Mouse (Mus musculus): ENCODE results near the gene Arhgap32. TPM values are rescaled to one million over a fixed set of nuclear protein-coding genes. Genes with fewer than 3 reads are reported as not detected.
A peak's percentile ranks its signal among the peaks of the same experiment; 100 is the strongest.

Arhgap32 gene
- polyA plus RNA-seq, 1 experiment from 2014 or later = 4.1 TPM

- peak overlapping the region; percentile 32 for H3K4me2 ChIP-seq (ENCODE audit: low read length)
- 21% methylated on average over 4 of the region's 4 CpGs for WGBS
Observed at GRCm38 (mm10) chr9:32224937-32225336, 109.0 kb downstream of the Arhgap32 start.

GRCm38 (mm10) chr9:32225584-32225983 is 109.6 kb downstream of the Arhgap32 start:
- H3K27me3 ChIP-seq (ENCODE audit: control insufficient read depth, insufficient read depth, low read length) = no peaks in the 10 kb centered on the region
- H3K4me1 ChIP-seq (ENCODE audit: control insufficient read depth in 2 of 2, insufficient read depth in 2 of 2, low read length in 2 of 2) = peaks cover 14 to 44% of the 10 kb centered on the region in 2 experiments
- H3K4me3 ChIP-seq (ENCODE audit: control insufficient read depth in 1 of 2, insufficient read depth in 1 of 2, low read depth in 1 of 2, low read length in 2 of 2) = no peak overlapping the region
- H3K27ac ChIP-seq (replicated peaks in 1 of 2; ENCODE audit: control insufficient read depth in 1 of 2, insufficient read depth in 1 of 2, low read depth in 2 of 2, low read length in 2 of 2) = no peak overlapping the region
- no peaks in the 10 kb centered on the region for H3K9me3 ChIP-seq (ENCODE audit: control insufficient read depth, low read length)
- no peak overlapping the region for H3K9ac ChIP-seq (ENCODE audit: low read length)
- 37% methylated on average over 1 of the region's 1 CpGs for WGBS
- ATAC-seq (ENCODE audit: insufficient number of reproducible peaks, insufficient read depth, low FRiP score, low read depth) = no peak
- no peak overlapping the region for H3K4me2 ChIP-seq (ENCODE audit: low read length)
- no peaks in the 10 kb centered on the region for H3K36me3 ChIP-seq (ENCODE audit: control insufficient read depth, insufficient read depth, low read length)

More at GRCm38 (mm10) chr9:32224937-32225336, 109.0 kb downstream of the Arhgap32 start:
- no peaks in the 10 kb centered on the region for H3K9me3 ChIP-seq (ENCODE audit: control insufficient read depth, low read length)
- no peaks in the 10 kb centered on the region for H3K27me3 ChIP-seq (ENCODE audit: control insufficient read depth, insufficient read depth, low read length)
- H3K4me1 ChIP-seq (ENCODE audit: control insufficient read depth in 2 of 2, insufficient read depth in 2 of 2, low read length in 2 of 2) = peaks cover 14 to 44% of the 10 kb centered on the region in 2 experiments
- H3K27ac ChIP-seq (replicated peaks in 1 of 2; ENCODE audit: control insufficient read depth in 1 of 2, insufficient read depth in 1 of 2, low read depth in 2 of 2, low read length in 2 of 2) = no peak overlapping the region
- ATAC-seq (ENCODE audit: insufficient number of reproducible peaks, insufficient read depth, low FRiP score, low read depth) = no peak
- no peaks in the 10 kb centered on the region for H3K36me3 ChIP-seq (ENCODE audit: control insufficient read depth, insufficient read depth, low read length)
- H3K9ac ChIP-seq (ENCODE audit: low read length) = 0 out of 2 replicates have a peak overlapping the region, but pooled peaks have one; percentile 16
- no peak overlapping the region for H3K4me3 ChIP-seq (ENCODE audit: control insufficient read depth in 1 of 2, insufficient read depth in 1 of 2, low read depth in 1 of 2, low read length in 2 of 2)

DNA sequence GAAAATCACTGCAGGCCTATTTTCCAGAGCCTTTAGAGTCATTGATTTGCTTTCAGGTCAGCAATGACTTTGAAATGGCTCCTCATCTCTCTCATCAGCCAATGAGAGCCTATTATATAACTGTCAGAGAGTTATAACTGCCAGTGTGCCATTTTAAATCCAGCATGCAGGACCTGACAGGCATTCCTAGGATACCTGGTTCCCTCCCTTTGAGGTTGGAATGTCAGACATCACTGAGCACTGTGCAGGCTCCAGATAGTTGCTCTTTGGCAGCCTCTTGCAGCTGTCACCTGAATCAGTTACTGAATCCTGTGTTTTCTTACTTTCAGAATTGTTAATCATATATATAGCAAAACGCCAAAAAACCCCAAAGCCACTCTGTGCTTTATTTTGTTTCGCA is 111.1 kb downstream of the Arhgap32 start:
- Histone ChIP-seq H3K9ac (ENCODE audit: low read length) (no peak overlapping the region), H3K4me1 (ENCODE audit: control insufficient read depth in 2 of 2, insufficient read depth in 2 of 2, low read length in 2 of 2) (peaks cover 14 to 44% of the 10 kb centered on the region in 2 experiments), H3K9me3 (ENCODE audit: control insufficient read depth, low read length) (no peaks in the 10 kb centered on the region), H3K27ac (replicated peaks in 1 of 2; ENCODE audit: control insufficient read depth in 1 of 2, insufficient read depth in 1 of 2, low read depth in 2 of 2, low read length in 2 of 2) (peak overlapping the region; percentile 47 to 73), H3K36me3 (ENCODE audit: control insufficient read depth, insufficient read depth, low read length) (no peaks in the 10 kb centered on the region), H3K4me2 (ENCODE audit: low read length) (no peak overlapping the region), H3K4me3 (ENCODE audit: control insufficient read depth in 1 of 2, insufficient read depth in 1 of 2, low read depth in 1 of 2, low read length in 2 of 2) (no peak overlapping the region), H3K27me3 (ENCODE audit: control insufficient read depth, insufficient read depth, low read length) (no peaks in the 10 kb centered on the region)
- WGBS = 51% methylated on average over 2 of the region's 2 CpGs
- no peak for ATAC-seq (ENCODE audit: insufficient number of reproducible peaks, insufficient read depth, low FRiP score, low read depth)

DNA sequence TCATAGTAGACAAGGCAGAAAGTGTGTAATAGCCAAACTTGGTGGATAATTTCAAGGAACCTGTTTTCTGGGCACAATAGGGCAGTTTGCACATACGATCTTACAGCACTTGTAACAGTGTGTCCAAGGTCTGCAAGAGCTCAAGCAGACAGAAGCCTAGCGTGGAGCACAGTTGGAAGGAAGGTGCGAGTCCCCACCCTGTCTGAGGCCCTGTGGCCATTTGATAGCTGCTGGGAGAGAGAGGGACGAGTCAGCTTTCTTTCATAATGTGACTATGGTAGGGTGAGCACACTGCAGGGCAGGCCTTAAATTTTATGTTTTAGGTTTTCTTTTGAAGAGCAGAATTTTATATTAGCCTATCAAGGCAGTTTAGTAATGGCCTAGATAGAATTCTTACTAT is 117.7 kb downstream of the Arhgap32 start:
- Histone ChIP-seq H3K4me1 (ENCODE audit: control insufficient read depth in 2 of 2, insufficient read depth in 2 of 2, low read length in 2 of 2) (peaks cover 0 to 3% of the 10 kb centered on the region in 2 experiments; a peak in 2 of 4 replicates), H3K4me3 (ENCODE audit: control insufficient read depth in 1 of 2, insufficient read depth in 1 of 2, low read depth in 1 of 2, low read length in 2 of 2) (no peak overlapping the region), H3K4me2 (ENCODE audit: low read length) (no peak overlapping the region), H3K36me3 (ENCODE audit: control insufficient read depth, insufficient read depth, low read length) (no peaks in the 10 kb centered on the region), H3K27me3 (ENCODE audit: control insufficient read depth, insufficient read depth, low read length) (no peaks in the 10 kb centered on the region), H3K27ac (replicated peaks in 1 of 2; ENCODE audit: control insufficient read depth in 1 of 2, insufficient read depth in 1 of 2, low read depth in 2 of 2, low read length in 2 of 2) (no peak overlapping the region), H3K9me3 (ENCODE audit: control insufficient read depth, low read length) (no peaks in the 10 kb centered on the region), H3K9ac (ENCODE audit: low read length) (no peak overlapping the region)
- ATAC-seq (ENCODE audit: insufficient number of reproducible peaks, insufficient read depth, low FRiP score, low read depth) = no peak
- whole genome bisulfite sequencing = 75% methylated on average over 4 of the region's 4 CpGs

- no peak for ATAC-seq (ENCODE audit: insufficient number of reproducible peaks, insufficient read depth, low FRiP score, low read depth)
- Histone ChIP-seq H3K36me3 (ENCODE audit: control insufficient read depth, insufficient read depth, low read length) (0 out of 2 replicates have a peak, but pooled peaks cover 4% of the 10 kb centered on the region), H3K4me1 (ENCODE audit: control insufficient read depth in 2 of 2, insufficient read depth in 2 of 2, low read length in 2 of 2) (no peaks in the 10 kb centered on the region; a peak in 1 of 4 replicates), H3K27ac (replicated peaks in 1 of 2; ENCODE audit: control insufficient read depth in 1 of 2, insufficient read depth in 1 of 2, low read depth in 2 of 2, low read length in 2 of 2) (no peak overlapping the region), H3K27me3 (ENCODE audit: control insufficient read depth, insufficient read depth, low read length) (no peaks in the 10 kb centered on the region), H3K9me3 (ENCODE audit: control insufficient read depth, low read length) (no peaks in the 10 kb centered on the region), H3K4me2 (ENCODE audit: low read length) (no peak overlapping the region), H3K9ac (ENCODE audit: low read length) (no peak overlapping the region), H3K4me3 (ENCODE audit: control insufficient read depth in 1 of 2, insufficient read depth in 1 of 2, low read depth in 1 of 2, low read length in 2 of 2) (no peak overlapping the region)
- WGBS = 91% methylated on average over 3 of the region's 3 CpGs
Observed at GRCm38 (mm10) chr9:32234767-32235489, 119.0 kb downstream of the Arhgap32 start.

GRCm38 (mm10) chr9:32238899-32239298 is 123.0 kb downstream of the Arhgap32 start:
- no peak overlapping the region for H3K4me3 ChIP-seq (ENCODE audit: control insufficient read depth in 1 of 2, insufficient read depth in 1 of 2, low read depth in 1 of 2, low read length in 2 of 2)
- H3K27me3 ChIP-seq (ENCODE audit: control insufficient read depth, insufficient read depth, low read length) = no peaks in the 10 kb centered on the region
- ATAC-seq (ENCODE audit: insufficient number of reproducible peaks, insufficient read depth, low FRiP score, low read depth) = no peak
- no peak overlapping the region for H3K27ac ChIP-seq (replicated peaks in 1 of 2; ENCODE audit: control insufficient read depth in 1 of 2, insufficient read depth in 1 of 2, low read depth in 2 of 2, low read length in 2 of 2)
- H3K9ac ChIP-seq (ENCODE audit: low read length) = no peak overlapping the region
- H3K4me2 ChIP-seq (ENCODE audit: low read length) = no peak overlapping the region
- peaks cover 0 to under 1% of the 10 kb centered on the region in 2 experiments; a peak in 2 of 4 replicates for H3K4me1 ChIP-seq (ENCODE audit: control insufficient read depth in 2 of 2, insufficient read depth in 2 of 2, low read length in 2 of 2)
- H3K9me3 ChIP-seq (ENCODE audit: control insufficient read depth, low read length) = no peaks in the 10 kb centered on the region
- WGBS = 91% methylated on average over 10 of the region's 10 CpGs
- 0 out of 2 replicates have a peak, but pooled peaks cover 4% of the 10 kb centered on the region for H3K36me3 ChIP-seq (ENCODE audit: control insufficient read depth, insufficient read depth, low read length)

DNA sequence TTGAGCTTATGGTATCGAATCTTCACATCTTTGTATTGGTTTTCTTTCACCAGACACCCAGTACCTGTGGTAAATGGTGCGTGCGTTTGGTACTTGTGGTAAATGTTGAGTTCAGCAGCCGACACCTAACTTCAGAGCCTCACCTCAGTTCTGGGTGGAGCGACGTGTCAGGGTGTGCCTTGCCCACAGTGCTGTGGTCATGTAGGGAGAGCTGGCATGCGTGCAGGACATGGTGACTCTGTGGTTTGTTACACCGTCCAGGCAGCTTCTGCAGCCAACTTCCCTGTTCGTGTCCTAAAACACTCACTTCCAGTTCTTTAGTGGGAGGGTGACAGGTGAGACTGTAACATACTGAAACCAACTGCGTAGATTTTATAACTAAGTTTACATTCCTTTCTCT is 123.5 kb downstream of the Arhgap32 start:
- WGBS = 91% methylated on average over 10 of the region's 10 CpGs
- Histone ChIP-seq H3K9ac (ENCODE audit: low read length) (no peak overlapping the region), H3K27ac (replicated peaks in 1 of 2; ENCODE audit: control insufficient read depth in 1 of 2, insufficient read depth in 1 of 2, low read depth in 2 of 2, low read length in 2 of 2) (no peak overlapping the region), H3K9me3 (ENCODE audit: control insufficient read depth, low read length) (no peaks in the 10 kb centered on the region), H3K36me3 (ENCODE audit: control insufficient read depth, insufficient read depth, low read length) (0 out of 2 replicates have a peak, but pooled peaks cover 4% of the 10 kb centered on the region), H3K4me3 (ENCODE audit: control insufficient read depth in 1 of 2, insufficient read depth in 1 of 2, low read depth in 1 of 2, low read length in 2 of 2) (no peak overlapping the region), H3K27me3 (ENCODE audit: control insufficient read depth, insufficient read depth, low read length) (no peaks in the 10 kb centered on the region), H3K4me2 (ENCODE audit: low read length) (no peak overlapping the region), H3K4me1 (ENCODE audit: control insufficient read depth in 2 of 2, insufficient read depth in 2 of 2, low read length in 2 of 2) (peaks cover 0 to 5% of the 10 kb centered on the region in 2 experiments; a peak in 3 of 4 replicates)
- no peak for ATAC-seq (ENCODE audit: insufficient number of reproducible peaks, insufficient read depth, low FRiP score, low read depth)
